Mouse (Mus musculus): ENCODE data around the gene Mcm8.

GRCm38 (mm10) chr2:132802976-132803375 is 13.0 kb upstream of the Mcm8 start:
- no peak for TF ChIP-seq FLI1 (IDR thresholded peaks at IDR 0.05; ENCODE audit: low read length)
- TF ChIP-seq GATA1 (IDR thresholded peaks at IDR 0.05; ENCODE audit: borderline replicate concordance, low read length), result no peak

Measured in megakaryocyte, embryonic 14.5 days (primary cell).